Mouse (Mus musculus) hematopoietic multipotent progenitor cell, adult 10-12 weeks (in vitro differentiated cells): ENCODE data around the gene Map10. TPM values are rescaled to one million over a fixed set of nuclear protein-coding genes. Genes with fewer than 3 reads are reported as not detected.

Experiments used
- polyA plus RNA-seq: library from polyadenylated mRNA; stranded (reverse); fragments of >175 nt; gene quantifications from 2 replicates; pipeline ENCODE4 v1.2.3, GENCODE M21; 2012; ENCODE audit warnings: low replicate concordance

The Map10 gene
- polyA plus RNA-seq = 0.81 and 1.8 TPM in 2 replicates

GRCm38 (mm10) chr8:125669700-125670195 is at the start of gene Map10:
Gene Map10, plus strand, starts transcription at chr8:125669818.

Other genes starting within 250 kb of the Map10 start
- 6.2 and 7.4 TPM in 2 replicates for gene Sipa1l2, start 100.0 kb upstream of the Map10 start, polyA plus RNA-seq
- gene Ntpcr, start 60.1 kb downstream of the Map10 start, polyA plus RNA-seq = 12.6 and 14.4 TPM in 2 replicates
- gene Pcnx2, start 228.5 kb downstream of the Map10 start, polyA plus RNA-seq = 0.10 TPM in 1 of 2 replicates, not detected in the other
- gene Map3k21, start 240.6 kb downstream of the Map10 start, polyA plus RNA-seq = not detected in 2 replicates